Mouse (Mus musculus): ENCODE measurements at regions not wholly inside any gene's neighbourhood (a gene's known extent, or its start where the extent isn't known, plus 50 kb on each side); places are given as distances from the start of the nearest gene placed in this dataset.

DNA sequence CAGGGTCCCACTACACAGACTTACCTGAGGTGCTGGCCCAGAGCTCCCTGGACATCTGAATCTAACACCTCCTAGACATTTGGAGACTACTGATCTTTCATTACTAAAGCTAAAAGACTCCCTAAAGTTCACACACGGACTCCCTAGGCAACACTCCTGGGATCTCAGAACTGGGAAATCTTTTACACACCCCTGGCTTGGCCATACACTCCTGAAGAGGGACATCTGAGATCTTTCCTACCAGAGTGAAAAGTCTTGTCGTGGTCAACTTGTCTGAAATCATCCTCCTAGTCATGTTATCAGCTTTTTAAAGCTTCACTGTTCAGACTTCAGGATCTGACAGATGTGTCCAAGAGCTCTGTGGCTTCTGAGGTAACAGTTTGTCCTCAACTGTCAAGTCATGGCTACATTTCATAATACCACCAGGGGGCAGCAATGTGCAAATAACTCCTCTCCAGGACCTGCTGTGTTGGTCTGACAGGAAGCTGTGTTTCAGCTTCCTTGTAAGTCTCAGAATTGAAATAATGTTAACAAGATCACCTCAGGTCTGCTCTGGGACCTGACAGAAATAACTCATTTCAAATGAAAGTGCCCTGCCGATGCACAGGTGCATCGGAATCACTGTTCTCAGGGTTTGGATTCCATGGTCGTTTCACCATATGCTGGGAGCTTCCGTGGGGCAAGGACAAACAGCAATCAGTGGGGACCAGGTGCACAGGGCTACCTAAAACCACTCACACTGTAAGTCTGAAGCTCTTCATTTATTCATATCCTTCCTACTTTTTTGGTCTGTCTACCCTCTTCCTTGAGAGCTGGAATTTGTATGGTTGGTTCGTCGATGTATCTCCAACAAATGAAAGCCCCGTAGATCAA lies 92.3 kb upstream of the C1qtnf7 start:
- peak; percentile 100 for ATAC-seq (replicated peaks; ENCODE audit: poor library complexity, severe bottlenecking)

DNA sequence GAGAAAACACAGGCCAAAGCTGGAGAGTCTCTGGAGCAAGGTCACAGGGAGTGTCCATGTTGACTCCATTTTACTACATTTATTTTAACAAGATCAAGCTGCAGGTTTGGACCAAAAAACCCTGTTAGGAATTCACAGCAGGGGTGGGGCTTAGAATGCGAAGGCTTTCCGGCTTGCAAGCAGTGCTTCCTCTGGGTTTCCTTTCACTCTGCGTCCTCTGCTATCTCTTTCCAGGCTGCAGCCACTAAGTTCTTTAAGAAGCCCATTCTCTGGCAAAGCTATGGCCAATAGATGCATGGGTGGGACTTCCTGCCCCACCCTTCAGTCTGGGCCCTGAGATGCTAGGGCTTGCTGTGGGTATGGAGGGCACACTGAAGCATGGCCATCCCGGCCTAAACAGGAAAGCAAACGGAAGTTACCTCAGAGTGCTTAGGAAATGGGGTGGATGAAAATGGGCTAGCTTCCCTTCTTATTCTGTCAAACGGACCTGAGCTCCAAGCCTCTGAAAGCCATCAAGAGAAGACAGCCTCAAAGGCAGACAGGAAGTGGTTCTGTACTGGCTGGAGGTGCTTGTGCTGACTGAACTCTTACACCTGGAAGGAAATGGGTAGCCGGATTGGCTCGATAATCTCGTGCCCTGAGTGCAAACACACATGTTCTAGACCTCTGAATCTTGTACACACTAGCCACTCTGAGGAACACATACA lies 90.6 kb upstream of the C1qtnf7 start:
- peak; percentile 40; the same call in 1 of the 2 replicates for ATAC-seq (replicated peaks; ENCODE audit: poor library complexity, severe bottlenecking)

DNA sequence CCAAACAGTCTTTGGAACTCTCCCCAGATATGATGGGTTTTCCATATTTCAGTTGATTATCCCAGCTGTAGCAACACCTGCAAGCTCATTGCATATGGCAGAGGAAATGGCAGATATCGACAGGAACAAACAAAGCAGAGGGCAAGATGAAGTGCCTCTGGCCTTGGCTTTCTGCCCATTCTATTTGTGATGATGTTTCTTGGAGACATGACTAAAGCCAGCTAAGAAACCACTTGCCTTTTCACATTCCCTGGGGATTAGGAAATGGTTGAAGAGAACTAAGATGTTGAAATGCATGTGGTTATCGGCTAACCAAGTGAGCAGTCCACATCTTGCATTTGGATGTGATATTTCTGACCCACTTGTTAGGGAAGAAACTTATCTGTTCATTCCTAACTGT lies 82.0 kb upstream of the C1qtnf7 start:
- ATAC-seq (replicated peaks; ENCODE audit: poor library complexity, severe bottlenecking), result no peak

DNA sequence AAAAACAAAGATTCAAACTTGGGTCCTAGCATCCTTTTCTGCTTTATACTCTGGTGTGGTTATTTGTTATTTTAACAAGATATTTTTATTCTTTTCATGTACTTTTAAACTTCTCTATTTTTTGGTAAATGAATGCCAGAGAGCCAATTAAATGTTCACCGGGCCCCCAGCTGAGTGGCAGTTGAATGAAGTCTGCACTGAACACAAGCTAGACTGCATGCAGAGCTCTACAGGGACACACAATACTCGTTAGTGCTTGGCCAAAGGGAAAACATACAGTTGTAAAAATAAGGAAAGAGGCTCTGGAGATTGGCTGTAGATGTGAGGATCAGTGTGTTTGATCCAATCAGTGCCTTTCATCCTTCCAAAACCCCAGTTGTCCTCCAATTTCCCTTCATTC lies 76.1 kb upstream of the C1qtnf7 start:
- no peak for ATAC-seq (replicated peaks; ENCODE audit: poor library complexity, severe bottlenecking)

DNA sequence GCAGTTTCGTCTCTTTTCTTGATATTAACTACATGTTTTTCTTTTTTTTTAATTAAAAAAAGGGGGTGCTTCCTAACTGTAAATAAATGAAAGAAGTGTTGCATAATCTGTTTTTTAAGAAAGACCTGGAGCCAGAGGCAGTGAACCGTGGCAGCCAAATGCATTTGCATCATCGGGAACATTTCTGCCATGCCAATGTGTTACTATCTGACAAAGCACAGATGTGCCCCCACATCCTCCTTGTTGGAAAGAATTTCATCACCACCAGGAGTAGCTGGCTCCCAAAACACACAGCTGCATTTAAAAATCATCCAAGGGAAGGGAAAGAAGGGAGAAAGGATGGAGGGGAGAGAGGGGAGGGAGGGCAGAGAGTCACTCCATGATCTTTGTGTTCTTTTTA lies 74.0 kb upstream of the C1qtnf7 start:
- ATAC-seq (replicated peaks; ENCODE audit: poor library complexity, severe bottlenecking), result no peak

DNA sequence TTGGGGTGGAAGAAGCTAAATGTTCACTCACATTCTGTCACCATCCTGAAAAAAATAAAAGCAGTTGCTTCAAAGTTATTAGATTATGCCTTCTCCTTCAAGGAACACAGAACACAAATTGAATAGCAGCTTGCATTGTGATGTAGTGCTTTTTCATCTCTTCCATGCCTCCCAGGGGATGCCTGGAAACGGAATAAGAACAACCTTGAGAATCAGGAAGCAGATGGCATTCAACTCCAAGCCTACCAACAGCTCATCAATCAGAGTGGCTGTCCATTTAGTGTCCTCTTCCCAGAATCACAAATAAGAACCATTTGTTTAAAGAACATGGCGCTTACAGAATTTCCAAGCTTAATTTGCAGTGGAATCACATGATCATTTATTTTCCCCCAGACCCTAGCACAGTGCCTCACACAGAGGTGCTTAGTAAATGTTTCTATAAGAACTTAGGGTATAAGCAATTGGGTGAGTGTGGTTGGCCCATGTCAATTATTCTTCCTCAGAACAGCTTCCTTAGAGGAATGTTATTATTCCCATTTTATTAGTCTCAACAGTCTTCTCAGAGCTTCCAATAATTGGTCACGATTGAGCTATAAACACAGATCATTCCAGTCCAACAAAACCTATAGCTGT lies 70.6 kb upstream of the C1qtnf7 start:
- no peak for ATAC-seq (replicated peaks; ENCODE audit: poor library complexity, severe bottlenecking)

DNA sequence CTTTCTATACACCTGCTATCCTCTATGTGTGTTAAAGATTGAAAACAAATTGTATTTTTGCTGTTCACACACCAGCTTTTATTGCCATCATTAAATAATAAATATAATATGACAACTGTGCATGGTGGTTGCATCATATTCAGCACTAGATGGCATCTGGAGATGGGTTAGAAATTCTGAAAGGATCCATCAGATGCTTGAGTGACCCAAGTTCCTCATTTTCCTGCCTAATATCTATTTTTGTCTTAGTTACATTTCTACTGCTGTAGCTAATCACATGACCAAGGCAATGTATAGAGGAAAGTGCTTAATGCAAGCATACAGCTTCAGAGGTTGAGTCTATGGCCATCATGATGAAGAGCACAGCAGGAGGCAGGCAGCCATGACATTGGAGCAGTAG lies 69.7 kb upstream of the C1qtnf7 start:
- ATAC-seq (replicated peaks; ENCODE audit: poor library complexity, severe bottlenecking), result peak; percentile 84

DNA sequence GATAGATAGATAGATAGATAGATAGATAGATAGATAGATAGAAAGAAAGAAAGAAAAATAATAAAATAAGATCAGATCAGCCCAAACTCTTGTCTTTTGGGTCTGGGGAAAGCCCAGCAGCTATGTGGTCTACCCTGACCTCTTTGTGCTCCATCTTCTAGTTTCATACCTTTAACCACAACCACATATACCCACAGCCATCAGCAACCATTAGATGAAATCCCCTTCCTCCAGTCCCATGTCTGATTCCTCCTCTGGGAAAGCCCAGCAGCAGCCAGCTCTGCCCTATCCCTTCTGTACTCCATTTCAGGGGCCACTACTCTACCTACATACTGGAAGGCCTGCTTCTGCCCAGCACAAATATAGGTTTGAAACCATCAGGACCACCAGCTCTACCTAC lies 69.0 kb upstream of the C1qtnf7 start:
- no peak for ATAC-seq (replicated peaks; ENCODE audit: poor library complexity, severe bottlenecking)

DNA sequence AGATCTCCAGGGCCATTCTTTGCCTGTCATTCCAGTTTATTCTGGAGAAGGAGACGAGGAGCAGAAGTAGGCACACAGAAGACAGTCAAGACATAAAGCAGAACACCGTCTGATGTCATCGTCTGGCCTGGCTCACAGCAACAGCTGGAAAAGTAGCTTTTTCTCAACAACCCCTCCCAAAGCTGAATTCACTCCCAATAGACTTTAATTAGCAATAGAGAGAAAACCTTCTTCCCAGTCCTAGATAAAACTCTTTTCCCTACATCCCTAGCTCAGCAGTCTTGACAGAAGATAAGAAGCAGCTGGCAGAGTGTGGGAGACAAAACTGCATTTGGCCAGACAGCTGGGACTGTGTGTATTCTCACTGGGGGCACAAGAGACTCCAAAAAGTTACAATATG lies 59.3 kb upstream of the C1qtnf7 start:
- ATAC-seq (replicated peaks; ENCODE audit: poor library complexity, severe bottlenecking), result no peak

DNA sequence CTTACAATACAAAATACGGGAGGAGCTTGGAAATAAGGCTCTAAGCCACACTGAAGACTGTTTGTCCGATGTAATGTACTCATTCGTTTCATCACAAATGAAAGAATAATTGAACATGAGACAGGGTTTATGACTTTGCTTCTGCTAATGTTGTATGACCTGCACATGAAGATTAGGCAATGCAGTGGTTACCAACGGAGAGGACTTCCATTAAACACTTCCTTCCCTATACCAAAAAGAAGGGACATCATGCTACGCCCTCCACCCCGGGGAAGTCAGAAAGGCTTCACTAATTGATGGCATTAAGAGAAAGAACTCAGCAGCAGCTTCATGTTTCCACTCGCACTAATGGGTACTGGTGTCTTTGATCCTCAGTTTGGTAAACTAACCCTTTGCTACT lies 57.6 kb upstream of the C1qtnf7 start:
- ATAC-seq (replicated peaks; ENCODE audit: poor library complexity, severe bottlenecking), result peak; percentile 98

DNA sequence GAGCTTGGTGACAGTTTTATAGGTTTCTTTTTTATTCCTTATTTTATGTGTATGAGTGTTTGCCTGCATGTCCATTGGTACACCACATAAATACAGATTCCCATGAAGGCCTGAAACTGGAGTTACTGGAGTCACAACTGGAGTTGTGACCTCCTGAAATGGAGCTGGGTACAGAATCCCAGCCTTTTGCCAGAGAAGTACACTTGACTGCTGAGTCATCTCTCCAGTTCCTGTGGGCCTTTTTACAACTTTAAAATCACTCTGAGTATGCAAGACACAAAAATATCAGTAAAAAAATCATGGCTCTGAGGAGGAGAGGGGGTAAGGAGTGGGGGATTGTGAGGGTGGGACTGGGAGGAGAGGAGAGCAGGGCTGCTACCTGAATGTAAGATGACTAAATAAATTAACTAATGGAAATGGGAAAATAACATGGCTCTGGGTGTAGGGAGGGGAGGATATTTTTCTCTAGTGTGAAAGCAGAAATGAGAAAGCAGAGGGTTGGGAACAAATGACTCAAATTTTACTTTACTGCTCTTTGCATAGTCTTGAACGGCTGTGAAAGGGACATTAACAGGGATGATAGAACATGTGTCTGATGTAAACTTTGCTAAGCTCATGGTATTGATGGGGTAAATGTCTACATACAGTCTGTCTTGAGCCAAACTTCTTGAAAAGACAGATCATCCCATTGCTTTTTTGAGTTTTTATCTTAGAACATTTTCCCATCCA lies 53.2 kb upstream of the C1qtnf7 start:
- no peak for ATAC-seq (replicated peaks; ENCODE audit: poor library complexity, severe bottlenecking)

Measured in granulocyte monocyte progenitor cell, adult 5-6 weeks (primary cell).